Mouse (Mus musculus) liver, adult 2 months (tissue): ENCODE data around the gene Hoxb2. TPM values are rescaled to one million over a fixed set of nuclear protein-coding genes. Genes with fewer than 3 reads are reported as not detected.
A peak's percentile ranks its signal among the peaks of the same experiment; 100 is the strongest.

Source experiments
- DNase-seq: peaks from one replicate; pipeline ENCODE4 v3.0.0-alpha.2; 2011; ENCODE audit warnings: low read depth, low spot score; ENCODE audit errors: extremely low read depth
- H3K27ac ChIP-seq: fragments of 200-500 bp; replicated peaks from 2 replicates; pipeline ENCODE4 v1.5.1; 2012; ENCODE audit warnings: low read depth, mild to moderate bottlenecking, control low read depth, inconsistent platforms, low read length; ENCODE audit not compliant: insufficient read depth
- H3K27me3 ChIP-seq: fragments of 200-500 bp; 2 replicates; pipeline ENCODE4 v1.6.1; 2012; ENCODE audit warnings: mild to moderate bottlenecking, moderate library complexity, low read length, inconsistent platforms; ENCODE audit not compliant: control insufficient read depth, insufficient read depth
- H3K36me3 ChIP-seq: fragments of 200-500 bp; 2 replicates; pipeline ENCODE4 v1.6.1; 2012; ENCODE audit warnings: low read length, inconsistent platforms; ENCODE audit not compliant: control insufficient read depth, insufficient read depth
- H3K4me1 ChIP-seq: fragments of 200-500 bp; 2 replicates; pipeline ENCODE4 v1.6.1; 2011; ENCODE audit warnings: low read length; ENCODE audit not compliant: control insufficient read depth, insufficient read depth
- H3K4me3 ChIP-seq: fragments of 200-500 bp; 2 replicates; pipeline ENCODE4 v1.5.1; 2011; ENCODE audit warnings: low read depth, mild to moderate bottlenecking, control low read depth, low read length, moderate library complexity; ENCODE audit not compliant: insufficient read depth
- H3K79me2 ChIP-seq: fragments of 200-500 bp; 2 replicates; pipeline ENCODE4 v1.6.1; 2012; ENCODE audit warnings: inconsistent platforms, mild to moderate bottlenecking, low read length, moderate library complexity; ENCODE audit not compliant: control insufficient read depth, insufficient read depth
- H3K9ac ChIP-seq: fragments of 200-500 bp; 2 replicates; pipeline ENCODE4 v1.6.1; 2012; ENCODE audit warnings: low read depth, mild to moderate bottlenecking, control low read depth, inconsistent platforms, low read length
- CTCF ChIP-seq: fragments of 200-500 bp; IDR thresholded peaks from 2 replicates; pipeline ENCODE4 v1.5.1; 2011; ENCODE audit warnings: low read depth, low read length, control low read depth
- POLR2A ChIP-seq: fragments of 200-500 bp; IDR thresholded peaks from 2 replicates; pipeline ENCODE4 v1.6.1; 2011; ENCODE audit warnings: low read length, control low read depth; ENCODE audit not compliant: insufficient read depth; ENCODE audit errors: extremely low read depth
- WGBS: fragments of 180-500 bp; shearing (Covaris S2); methylation state at CpG from one replicate; pipeline ENCODE4 v1.1.7; 2018; 5-methylcytosine and 5-hydroxymethylcytosine counted together
- polyA plus RNA-seq: library from polyadenylated mRNA; depleted of rRNA; stranded (reverse); fragments of >200 nt; gene quantifications from 2 replicates; pipeline ENCODE4 v1.2.3, GENCODE M21; 2012
- total RNA-seq: library from RNA; depleted of rRNA; stranded (reverse); fragments of >200 nt; gene quantifications from 2 replicates; pipeline ENCODE4 v1.2.3, GENCODE M21; 2014

The Hoxb2 gene
- total and polyA plus RNA-seq, 2 experiments: 0.46 to 1.3 TPM

GRCm38 (mm10) chr11:96304381-96305195, 45.7 kb upstream of the Hoxb2 start:
- Histone ChIP-seq H3K36me3 (no peaks in the 10 kb centered on the region), H3K9ac (peak overlapping the region; percentile 57), H3K79me2 (no peaks in the 10 kb centered on the region), H3K27ac (peak overlapping the region; percentile 62), H3K4me1 (no peaks in the 10 kb centered on the region), H3K4me3 (peak overlapping the region; percentile 91), H3K27me3 (peaks cover 23% of the 10 kb centered on the region)
- TF ChIP-seq CTCF (no peak), POLR2A (no peak)
- WGBS: 19% methylated on average over 38 of the region's 38 CpGs
- no peak for DNase-seq

- DNase-seq: no peak
Measured at GRCm38 (mm10) chr11:96305505-96306182, 44.7 kb upstream of the Hoxb2 start.

GRCm38 (mm10) chr11:96306183-96306907, 44.0 kb upstream of the Hoxb2 start:
- WGBS: 46% methylated on average over 7 of the region's 7 CpGs
- H3K27ac ChIP-seq: no peak overlapping the region
- H3K4me3 ChIP-seq: no peak overlapping the region

More at GRCm38 (mm10) chr11:96305505-96306182, 44.7 kb upstream of the Hoxb2 start:
- TF ChIP-seq POLR2A (no peak), CTCF (no peak)
- H3K9ac ChIP-seq: no peak overlapping the region
- no peaks in the 10 kb centered on the region for H3K4me1 ChIP-seq
- H3K27me3 ChIP-seq: peaks cover 17% of the 10 kb centered on the region
- no peak overlapping the region for H3K27ac ChIP-seq
- no peak overlapping the region for H3K4me3 ChIP-seq
- no peaks in the 10 kb centered on the region for H3K79me2 ChIP-seq
- H3K36me3 ChIP-seq: no peaks in the 10 kb centered on the region
- 77% methylated on average over 6 of the region's 6 CpGs for WGBS

DNA sequence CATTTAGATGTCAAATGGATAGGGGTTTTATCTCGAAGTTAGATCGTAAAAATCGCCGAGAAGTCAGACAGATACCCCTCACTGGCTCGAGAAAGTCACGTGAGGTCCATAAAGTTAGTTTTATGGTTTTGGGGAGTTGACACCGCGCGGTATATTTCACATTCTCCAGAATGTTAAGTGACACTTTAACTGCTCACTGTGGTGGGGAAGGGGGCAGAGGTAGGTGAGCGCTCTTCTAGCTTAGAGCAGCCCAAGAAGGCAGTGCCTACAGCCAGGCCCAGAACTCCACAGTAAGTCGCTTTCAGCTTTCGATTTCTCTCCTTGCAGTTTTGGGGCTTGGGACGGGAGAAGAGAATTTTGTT, 43.4 kb upstream of the Hoxb2 start:
- Histone ChIP-seq H3K27me3 (peaks cover 10% of the 10 kb centered on the region), H3K4me3 (no peak overlapping the region), H3K36me3 (no peaks in the 10 kb centered on the region), H3K4me1 (0 out of 2 replicates have a peak, but pooled peaks cover 5% of the 10 kb centered on the region), H3K79me2 (no peaks in the 10 kb centered on the region), H3K27ac (no peak overlapping the region), H3K9ac (no peak overlapping the region)
- TF ChIP-seq POLR2A (no peak), CTCF (no peak)
- no peak for DNase-seq
- WGBS: 34% methylated on average over 13 of the region's 13 CpGs

More at GRCm38 (mm10) chr11:96306183-96306907, 44.0 kb upstream of the Hoxb2 start:
- 0 out of 2 replicates have a peak, but pooled peaks cover 5% of the 10 kb centered on the region for H3K4me1 ChIP-seq
- no peak for DNase-seq
- no peaks in the 10 kb centered on the region for H3K36me3 ChIP-seq
- no peak overlapping the region for H3K9ac ChIP-seq
- H3K79me2 ChIP-seq: no peaks in the 10 kb centered on the region
- TF ChIP-seq POLR2A (no peak), CTCF (no peak)
- peaks cover 12% of the 10 kb centered on the region for H3K27me3 ChIP-seq

DNA sequence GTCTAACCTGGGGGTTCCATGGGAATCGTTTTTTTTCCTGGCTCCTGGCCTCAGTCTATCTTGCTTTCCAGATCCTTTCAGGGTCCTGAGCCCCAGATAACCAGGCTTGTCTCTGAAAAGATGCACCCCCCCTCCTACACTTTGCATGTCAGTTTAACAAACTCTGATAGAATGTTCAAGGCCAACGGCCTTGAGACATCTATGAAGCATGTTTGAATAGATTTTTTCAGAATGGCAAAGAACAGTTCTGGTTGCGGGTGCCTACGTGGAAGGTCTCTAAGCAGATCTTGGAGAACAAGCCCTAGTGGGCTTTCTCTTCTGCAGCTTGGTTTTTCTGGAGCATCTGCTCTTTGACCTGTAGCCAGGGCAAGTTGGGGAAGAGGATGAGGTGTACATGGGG, 41.6 kb upstream of the Hoxb2 start:
- TF ChIP-seq POLR2A (no peak), CTCF (no peak)
- H3K36me3 ChIP-seq: no peaks in the 10 kb centered on the region
- no peak overlapping the region for H3K4me3 ChIP-seq
- H3K79me2 ChIP-seq: no peaks in the 10 kb centered on the region
- WGBS: 29% methylated on average over 4 of the region's 4 CpGs
- H3K27me3 ChIP-seq: peaks cover 3% of the 10 kb centered on the region
- H3K27ac ChIP-seq: peak overlapping the region; percentile 84
- 0 out of 2 replicates have a peak, but pooled peaks cover 5% of the 10 kb centered on the region for H3K4me1 ChIP-seq
- H3K9ac ChIP-seq: no peak overlapping the region
- DNase-seq: no peak
